Mouse (Mus musculus): Measurements from ENCODE around the gene Iqschfp. TPM values are rescaled to one million over a fixed set of nuclear protein-coding genes. Genes with fewer than 3 reads are reported as not detected.

The Iqschfp gene
- polyA plus RNA-seq, 1 experiment: not detected

DNA sequence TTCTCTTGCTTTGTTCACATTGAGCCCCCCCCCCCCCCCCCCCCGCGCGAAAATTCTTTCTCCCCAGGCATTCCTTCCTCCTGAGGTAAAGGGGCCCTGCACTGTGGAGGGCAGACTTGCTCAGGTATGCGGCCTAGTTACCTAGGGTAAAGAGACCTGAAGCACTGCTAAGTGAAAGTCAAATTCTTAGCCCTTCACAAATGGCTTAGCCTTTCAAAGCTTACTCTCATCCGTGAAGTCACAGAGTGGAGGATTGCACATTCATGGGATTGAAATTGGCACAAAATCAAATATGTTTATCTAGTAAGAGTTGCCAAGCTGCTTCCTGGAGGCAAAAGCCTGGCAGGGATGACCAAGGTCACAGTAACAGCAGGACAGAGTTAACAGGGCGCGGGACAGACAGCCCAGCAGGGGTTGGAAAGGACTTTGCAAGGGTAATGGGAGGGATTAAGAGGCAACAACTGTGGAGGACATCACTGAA, 642.6 kb downstream of the Iqschfp start:
- no peak overlapping the region for H3K4me3 ChIP-seq (ENCODE audit: control insufficient read depth, insufficient read depth, low read length)
- DNase-seq: no peak
- 58% methylated on average over 7 of the region's 7 CpGs for WGBS
- no peak overlapping the region for H3K27ac ChIP-seq (ENCODE audit: control insufficient read depth, insufficient read depth, low read length)
- TF ChIP-seq POLR2A (IDR thresholded peaks at IDR 0.05; ENCODE audit: control insufficient read depth, extremely low read depth, insufficient read depth, low read length, poor library complexity) (no peak), CTCF (IDR thresholded peaks at IDR 0.05; ENCODE audit: borderline replicate concordance, control insufficient read depth, extremely low read depth, insufficient read depth, low read length, poor library complexity) (no peak)
- H3K4me1 ChIP-seq (replicated peaks; ENCODE audit: control insufficient read depth, insufficient read depth, low read length): no peaks in the 10 kb centered on the region
- no peaks in the 10 kb centered on the region for H3K36me3 ChIP-seq (ENCODE audit: control insufficient read depth, insufficient read depth, low read length)
- H3K27me3 ChIP-seq (ENCODE audit: control insufficient read depth, insufficient read depth, low read length): no peaks in the 10 kb centered on the region

GRCm38 (mm10) chr3:68535160-68535728, 643.2 kb downstream of the Iqschfp start:
- Histone ChIP-seq H3K4me1 (replicated peaks; ENCODE audit: control insufficient read depth, insufficient read depth, low read length) (no peaks in the 10 kb centered on the region), H3K27ac (ENCODE audit: control insufficient read depth, insufficient read depth, low read length) (no peak overlapping the region), H3K36me3 (ENCODE audit: control insufficient read depth, insufficient read depth, low read length) (no peaks in the 10 kb centered on the region), H3K27me3 (ENCODE audit: control insufficient read depth, insufficient read depth, low read length) (no peaks in the 10 kb centered on the region), H3K4me3 (ENCODE audit: control insufficient read depth, insufficient read depth, low read length) (no peak overlapping the region)
- 88% methylated on average over 7 of the region's 7 CpGs for WGBS
- no peak for DNase-seq
- no peak for TF ChIP-seq POLR2A (IDR thresholded peaks at IDR 0.05; ENCODE audit: control insufficient read depth, extremely low read depth, insufficient read depth, low read length, poor library complexity)
- no peak for TF ChIP-seq CTCF (IDR thresholded peaks at IDR 0.05; ENCODE audit: borderline replicate concordance, control insufficient read depth, extremely low read depth, insufficient read depth, low read length, poor library complexity)

- Histone ChIP-seq H3K27ac (ENCODE audit: control insufficient read depth, insufficient read depth, low read length) (no peak overlapping the region), H3K4me1 (replicated peaks; ENCODE audit: control insufficient read depth, insufficient read depth, low read length) (no peaks in the 10 kb centered on the region), H3K36me3 (ENCODE audit: control insufficient read depth, insufficient read depth, low read length) (no peaks in the 10 kb centered on the region), H3K27me3 (ENCODE audit: control insufficient read depth, insufficient read depth, low read length) (no peaks in the 10 kb centered on the region), H3K4me3 (ENCODE audit: control insufficient read depth, insufficient read depth, low read length) (no peak overlapping the region)
- DNase-seq: no peak
- WGBS: 90% methylated on average over 3 of the region's 3 CpGs
- no peak for TF ChIP-seq CTCF (IDR thresholded peaks at IDR 0.05; ENCODE audit: borderline replicate concordance, control insufficient read depth, extremely low read depth, insufficient read depth, low read length, poor library complexity)
- TF ChIP-seq POLR2A (IDR thresholded peaks at IDR 0.05; ENCODE audit: control insufficient read depth, extremely low read depth, insufficient read depth, low read length, poor library complexity): no peak
Observed at GRCm38 (mm10) chr3:68536071-68536470, 644.0 kb downstream of the Iqschfp start.

GRCm38 (mm10) chr3:68541688-68542087, 649.7 kb downstream of the Iqschfp start:
- Histone ChIP-seq H3K27ac (ENCODE audit: control insufficient read depth, insufficient read depth, low read length) (no peak overlapping the region), H3K27me3 (ENCODE audit: control insufficient read depth, insufficient read depth, low read length) (no peaks in the 10 kb centered on the region), H3K4me1 (replicated peaks; ENCODE audit: control insufficient read depth, insufficient read depth, low read length) (no peaks in the 10 kb centered on the region), H3K36me3 (ENCODE audit: control insufficient read depth, insufficient read depth, low read length) (no peaks in the 10 kb centered on the region), H3K4me3 (ENCODE audit: control insufficient read depth, insufficient read depth, low read length) (no peak overlapping the region)
- TF ChIP-seq POLR2A (IDR thresholded peaks at IDR 0.05; ENCODE audit: control insufficient read depth, extremely low read depth, insufficient read depth, low read length, poor library complexity) (no peak), CTCF (IDR thresholded peaks at IDR 0.05; ENCODE audit: borderline replicate concordance, control insufficient read depth, extremely low read depth, insufficient read depth, low read length, poor library complexity) (no peak)
- no peak for DNase-seq
- 88% methylated on average over 8 of the region's 8 CpGs for WGBS

DNA sequence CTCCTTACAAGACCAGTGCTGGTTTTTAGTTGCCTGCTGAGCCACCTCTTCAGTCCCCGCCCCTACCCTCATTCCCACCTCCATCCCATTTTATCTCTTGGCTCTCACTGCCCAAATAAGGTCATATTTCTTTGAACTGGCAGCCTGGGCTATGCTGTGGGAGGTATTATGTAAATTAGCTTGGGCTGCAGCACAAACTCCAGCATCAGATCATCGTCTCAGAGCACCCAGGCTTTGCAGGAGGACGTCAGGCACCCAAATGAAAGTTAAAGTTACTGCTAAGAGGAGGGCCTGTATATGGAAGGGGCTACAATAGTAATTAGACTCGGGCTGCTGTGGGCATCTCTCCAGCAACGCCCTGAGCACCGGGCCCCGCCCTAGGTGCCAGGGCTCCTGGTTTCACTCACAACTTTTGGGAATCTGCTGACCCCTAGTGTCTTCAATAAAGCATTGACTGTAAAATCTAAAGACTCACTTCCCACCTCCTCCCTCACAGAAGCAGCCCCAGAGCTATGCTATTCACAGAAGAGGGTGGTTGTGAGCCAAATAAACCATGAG, 651.0 kb downstream of the Iqschfp start:
- 17% methylated on average over 7 of the region's 7 CpGs for WGBS
- Histone ChIP-seq H3K27me3 (ENCODE audit: control insufficient read depth, insufficient read depth, low read length) (no peaks in the 10 kb centered on the region), H3K27ac (ENCODE audit: control insufficient read depth, insufficient read depth, low read length) (no peak overlapping the region), H3K4me1 (replicated peaks; ENCODE audit: control insufficient read depth, insufficient read depth, low read length) (no peaks in the 10 kb centered on the region), H3K4me3 (ENCODE audit: control insufficient read depth, insufficient read depth, low read length) (no peak overlapping the region), H3K36me3 (ENCODE audit: control insufficient read depth, insufficient read depth, low read length) (no peaks in the 10 kb centered on the region)
- no peak for DNase-seq
- TF ChIP-seq POLR2A (IDR thresholded peaks at IDR 0.05; ENCODE audit: control insufficient read depth, extremely low read depth, insufficient read depth, low read length, poor library complexity): no peak
- TF ChIP-seq CTCF (IDR thresholded peaks at IDR 0.05; ENCODE audit: borderline replicate concordance, control insufficient read depth, extremely low read depth, insufficient read depth, low read length, poor library complexity): no peak

- Histone ChIP-seq H3K4me3 (ENCODE audit: control insufficient read depth, insufficient read depth, low read length) (no peak overlapping the region), H3K27me3 (ENCODE audit: control insufficient read depth, insufficient read depth, low read length) (no peaks in the 10 kb centered on the region), H3K36me3 (ENCODE audit: control insufficient read depth, insufficient read depth, low read length) (no peaks in the 10 kb centered on the region), H3K4me1 (replicated peaks; ENCODE audit: control insufficient read depth, insufficient read depth, low read length) (no peaks in the 10 kb centered on the region), H3K27ac (ENCODE audit: control insufficient read depth, insufficient read depth, low read length) (no peak overlapping the region)
- no peak for TF ChIP-seq CTCF (IDR thresholded peaks at IDR 0.05; ENCODE audit: borderline replicate concordance, control insufficient read depth, extremely low read depth, insufficient read depth, low read length, poor library complexity)
- no peak for DNase-seq
- WGBS: 85% methylated on average over 7 of the region's 7 CpGs
Observed at GRCm38 (mm10) chr3:68544811-68545210, 652.8 kb downstream of the Iqschfp start.

DNA sequence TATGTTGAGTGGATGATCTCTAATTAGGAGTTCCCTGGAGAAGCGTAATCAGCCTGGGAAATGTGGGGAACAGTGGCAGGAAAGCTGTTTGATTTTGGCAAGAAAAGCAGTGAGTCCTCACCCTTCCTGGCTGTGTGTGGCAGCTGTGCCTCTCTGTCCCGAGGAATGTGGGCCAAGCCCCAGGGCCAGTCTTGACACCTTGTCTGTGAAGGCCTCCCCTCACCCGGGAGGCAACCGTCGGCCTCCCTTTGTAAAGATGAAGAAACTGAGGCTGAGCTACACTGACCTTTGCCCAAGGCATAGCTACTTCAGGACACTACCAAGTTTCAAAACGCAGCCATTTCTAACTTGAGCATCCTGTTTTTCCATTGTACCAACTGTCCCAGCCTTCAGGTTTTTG, 653.9 kb downstream of the Iqschfp start:
- Histone ChIP-seq H3K27ac (ENCODE audit: control insufficient read depth, insufficient read depth, low read length) (no peak overlapping the region), H3K36me3 (ENCODE audit: control insufficient read depth, insufficient read depth, low read length) (no peaks in the 10 kb centered on the region), H3K4me1 (replicated peaks; ENCODE audit: control insufficient read depth, insufficient read depth, low read length) (no peaks in the 10 kb centered on the region), H3K27me3 (ENCODE audit: control insufficient read depth, insufficient read depth, low read length) (no peaks in the 10 kb centered on the region), H3K4me3 (ENCODE audit: control insufficient read depth, insufficient read depth, low read length) (no peak overlapping the region)
- 85% methylated on average over 6 of the region's 6 CpGs for WGBS
- DNase-seq: no peak
- TF ChIP-seq CTCF (IDR thresholded peaks at IDR 0.05; ENCODE audit: borderline replicate concordance, control insufficient read depth, extremely low read depth, insufficient read depth, low read length, poor library complexity): no peak
- no peak for TF ChIP-seq POLR2A (IDR thresholded peaks at IDR 0.05; ENCODE audit: control insufficient read depth, extremely low read depth, insufficient read depth, low read length, poor library complexity)

Data from thymus, adult 2 months (tissue).